Mouse (Mus musculus) WW6 (cell line): ENCODE data around the gene Pbx3.

Source experiments
- DNase-seq: peaks from one replicate; pipeline ENCODE4 v3.0.0-alpha.2; 2013; ENCODE audit warnings: low read depth, low spot score

The Pbx3 gene

DNA sequence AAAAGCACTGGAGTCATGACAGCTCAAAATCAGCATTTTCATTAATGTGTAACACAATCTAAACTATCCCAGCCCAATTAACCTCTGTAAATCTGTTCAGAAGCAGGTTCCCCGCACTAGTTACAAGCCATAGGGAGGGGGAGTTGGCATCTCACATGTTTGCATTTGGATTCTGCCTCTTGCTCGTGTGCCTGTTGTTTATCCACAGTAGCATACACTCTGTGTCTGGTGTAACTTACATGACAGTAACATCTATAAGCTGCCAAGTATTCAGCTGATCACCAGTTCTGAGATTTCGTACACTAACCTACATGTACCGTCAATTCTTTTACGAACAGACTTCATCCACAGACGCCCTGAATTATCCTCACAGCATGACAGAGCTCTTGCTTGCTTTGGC is 147.5 kb downstream of the Pbx3 start:
- no peak for DNase-seq

DNA sequence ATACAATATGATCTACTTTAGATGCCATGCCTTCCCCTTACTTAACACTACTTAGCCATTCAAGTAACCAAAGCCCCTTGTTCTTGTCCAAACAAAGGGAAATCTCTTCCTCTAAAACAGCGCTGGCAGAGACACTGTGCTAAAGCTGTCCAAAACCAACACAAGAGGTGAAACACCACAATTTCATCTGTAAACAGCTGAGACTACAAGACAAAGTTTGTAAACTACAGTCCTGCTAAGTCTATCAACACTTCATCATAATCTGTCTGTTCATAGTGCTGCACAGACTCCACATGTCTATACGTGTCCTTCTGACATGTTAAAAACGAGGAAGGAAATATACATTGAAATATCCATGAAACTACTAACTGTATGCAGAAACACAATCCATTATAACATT is 151.5 kb downstream of the Pbx3 start:
- DNase-seq, result no peak

GRCm38 (mm10) chr2:34219150-34219549 is 153.8 kb downstream of the Pbx3 start:
- DNase-seq, result no peak

DNA sequence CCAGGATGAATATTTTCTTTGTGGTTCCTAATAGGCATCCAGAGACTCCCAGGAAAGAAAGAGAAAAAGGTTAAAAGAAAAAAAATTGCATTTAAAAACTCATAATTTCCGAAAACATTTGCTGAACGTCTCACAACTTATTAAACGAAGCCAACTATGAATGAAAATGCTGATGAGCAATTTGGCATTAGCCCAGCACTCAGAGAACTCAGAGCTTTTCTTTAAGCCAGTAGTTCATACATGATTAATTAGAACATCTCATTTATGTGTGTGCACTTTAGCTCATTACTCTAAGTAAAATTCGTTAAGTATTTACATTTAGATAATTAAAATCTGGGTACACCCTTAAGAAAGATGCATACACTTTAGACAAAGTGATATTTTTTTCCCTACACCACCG is 155.3 kb downstream of the Pbx3 start:
- DNase-seq, result no peak

DNA sequence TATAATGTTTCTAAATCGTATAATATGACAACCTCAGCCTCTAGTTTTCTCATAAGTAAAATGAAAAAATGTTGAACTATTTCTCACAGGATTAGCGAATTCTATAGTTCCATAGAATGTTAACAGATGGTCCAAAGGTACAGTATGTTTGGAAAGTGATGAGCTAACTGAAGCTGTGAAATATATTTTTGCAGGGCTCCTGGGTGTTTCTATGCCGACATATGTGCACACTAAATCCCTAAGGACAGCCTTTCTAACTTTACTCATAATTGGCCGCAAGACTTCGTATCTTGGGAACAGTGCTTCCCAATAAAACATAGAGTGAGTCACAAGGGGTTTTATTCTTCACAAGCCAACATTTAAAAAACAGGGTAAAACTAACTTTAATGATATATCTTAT is 157.4 kb downstream of the Pbx3 start:
- DNase-seq, result no peak

GRCm38 (mm10) chr2:34212418-34212817 is 160.5 kb downstream of the Pbx3 start:
- no peak for DNase-seq

GRCm38 (mm10) chr2:34204797-34205196 is 168.1 kb downstream of the Pbx3 start:
- no peak for DNase-seq

GRCm38 (mm10) chr2:34204325-34204724 is 168.6 kb downstream of the Pbx3 start:
- DNase-seq, result no peak

DNA sequence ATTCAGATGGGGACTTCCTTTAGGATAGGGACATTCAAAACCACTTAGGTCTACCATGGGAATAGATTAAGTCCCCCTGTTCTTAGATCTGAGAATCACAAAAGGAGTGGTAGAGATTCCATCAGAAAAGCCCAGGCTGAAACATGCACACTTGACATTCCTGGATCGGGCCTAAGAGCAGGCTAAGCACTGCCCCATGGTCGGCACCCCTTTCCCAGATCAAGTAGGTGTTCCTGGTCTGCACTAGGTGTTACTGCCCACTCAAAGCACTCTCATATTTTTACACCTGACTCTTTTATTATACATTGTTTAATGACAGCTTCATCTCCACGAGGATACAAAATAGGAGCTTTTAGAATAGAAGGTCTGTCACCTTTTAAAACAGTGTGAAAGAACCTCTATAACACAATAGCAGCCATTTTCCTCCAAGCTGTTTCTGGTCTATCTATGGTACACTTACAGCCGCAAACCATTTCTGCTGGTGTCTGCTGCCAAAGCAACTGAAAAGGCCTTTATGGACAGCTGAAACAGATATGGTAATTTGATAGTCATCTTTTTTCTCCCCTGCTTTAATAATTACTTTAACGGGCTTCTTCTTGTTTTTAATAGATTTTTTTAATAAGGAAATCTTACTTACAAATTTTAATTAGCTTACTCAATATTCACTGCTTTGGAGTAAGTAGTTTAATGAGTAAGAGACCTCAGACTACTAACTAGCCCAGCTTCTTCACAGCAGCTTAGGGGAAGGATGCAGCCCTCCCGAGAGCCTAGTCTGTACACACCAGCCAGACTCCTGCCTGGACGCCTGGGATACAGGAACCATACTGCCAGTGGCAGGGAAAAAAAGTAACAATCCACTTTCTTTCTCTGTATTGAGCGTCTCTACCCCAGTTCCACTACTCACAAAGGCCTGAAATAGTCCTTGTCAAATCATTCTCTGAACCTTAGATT is 178.8 kb downstream of the Pbx3 start:
- no peak for DNase-seq

DNA sequence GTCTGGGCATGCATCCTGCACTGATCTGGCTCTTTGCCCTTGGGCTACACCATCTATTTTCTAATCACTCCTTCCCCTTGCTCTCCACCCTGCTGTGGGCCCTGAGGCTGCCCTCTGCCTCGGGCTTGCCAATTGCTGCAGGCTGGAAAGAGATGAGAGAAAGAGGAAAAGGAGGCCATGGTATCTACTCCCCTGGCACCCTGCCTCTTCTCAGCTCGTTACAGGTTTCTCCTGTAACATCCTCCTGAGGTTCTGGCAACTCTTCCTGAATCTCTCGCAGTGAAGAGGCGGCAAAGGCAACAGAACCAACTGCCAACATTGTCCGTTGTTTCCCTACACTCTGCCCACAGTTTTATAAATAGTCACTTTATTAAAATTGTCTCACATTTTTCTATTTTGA is 179.7 kb downstream of the Pbx3 start:
- DNase-seq, result no peak

DNA sequence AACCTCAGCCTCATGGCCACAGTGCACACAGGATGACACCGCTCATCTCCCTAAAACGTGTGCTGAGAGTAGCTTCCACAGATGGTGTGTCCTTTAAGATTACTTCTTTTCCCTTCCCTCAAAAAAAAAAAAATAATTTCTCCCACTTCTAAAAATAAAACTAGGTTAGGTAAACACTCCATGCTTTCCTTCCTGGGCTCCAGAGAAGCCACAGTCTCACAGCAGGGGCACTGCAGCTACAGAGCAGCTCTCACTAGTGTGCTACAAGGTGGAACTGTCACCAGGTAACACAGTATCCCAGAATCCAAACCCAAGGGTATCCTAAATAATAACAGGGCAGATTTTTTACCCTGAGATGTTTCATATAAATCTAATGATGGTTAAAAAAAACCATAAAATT is 185.6 kb downstream of the Pbx3 start:
- DNase-seq, result no peak

- DNase-seq, result no peak
Observed at GRCm38 (mm10) chr2:34181600-34181999, 191.3 kb downstream of the Pbx3 start.

DNA sequence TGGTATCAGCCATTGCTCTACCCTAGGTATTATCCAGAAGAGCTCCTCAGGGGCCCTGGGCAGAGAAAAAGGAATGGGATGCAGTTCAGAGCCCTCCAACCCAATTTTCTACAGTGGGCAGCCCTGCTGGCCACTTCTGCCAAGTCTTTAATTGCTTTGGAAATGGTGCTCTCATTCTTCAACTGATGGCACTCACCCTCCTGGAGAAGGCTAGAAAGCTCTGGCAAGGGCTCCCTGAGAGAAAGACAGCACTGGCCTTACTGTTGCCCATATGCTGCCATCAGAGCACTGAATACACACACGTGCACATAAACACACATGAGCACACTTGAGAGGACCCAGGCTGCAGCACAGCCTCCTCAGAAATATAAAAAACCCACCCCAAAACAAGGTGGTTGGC is 193.6 kb downstream of the Pbx3 start:
- DNase-seq, result no peak

GRCm38 (mm10) chr2:34178653-34179052 is 194.3 kb downstream of the Pbx3 start:
- no peak for DNase-seq

DNA sequence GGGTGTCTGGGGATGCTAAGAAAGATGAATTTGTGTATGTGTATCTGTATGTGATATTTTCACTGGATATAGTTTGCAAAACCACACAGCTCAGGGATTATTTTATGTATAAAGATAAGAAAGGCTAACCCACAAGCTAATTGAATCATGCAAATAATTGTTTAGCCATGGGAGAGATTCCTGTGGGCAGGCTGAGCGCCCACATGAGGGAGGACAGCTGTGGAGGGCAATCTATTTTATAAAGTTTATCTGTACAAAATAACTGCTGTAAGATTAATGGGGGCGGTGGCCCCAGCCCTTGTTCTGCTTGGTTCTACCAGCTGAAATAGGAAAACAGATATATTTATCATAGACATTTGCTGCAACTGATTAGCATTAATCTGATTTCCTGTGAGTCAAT is 202.5 kb downstream of the Pbx3 start:
- DNase-seq, result no peak

GRCm38 (mm10) chr2:34169626-34170025 is 203.3 kb downstream of the Pbx3 start:
- DNase-seq, result no peak

GRCm38 (mm10) chr2:34168191-34168590 is 204.8 kb downstream of the Pbx3 start:
- no peak for DNase-seq

- DNase-seq, result no peak
Observed at GRCm38 (mm10) chr2:34162484-34162883, 210.5 kb downstream of the Pbx3 start.

DNA sequence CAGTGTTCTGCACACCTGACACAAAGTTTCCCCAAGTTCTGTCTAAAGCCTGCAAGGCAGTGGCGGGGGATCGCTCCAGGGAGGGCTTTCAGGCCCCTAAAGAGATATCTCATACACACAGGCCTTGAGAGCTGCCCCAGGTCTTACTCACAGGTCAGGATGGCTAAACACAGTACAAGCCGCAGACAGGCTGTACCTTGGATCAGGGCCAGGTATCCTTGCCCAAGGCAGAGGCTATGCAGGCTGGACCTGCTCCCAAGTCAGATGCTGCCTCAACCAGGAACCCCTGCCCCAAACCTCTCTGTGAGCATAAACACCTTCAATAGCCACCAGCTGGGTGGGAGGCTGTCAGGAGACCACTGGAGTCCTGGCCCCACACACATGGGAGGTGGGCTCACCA is 215.2 kb downstream of the Pbx3 start:
- DNase-seq, result no peak

DNA sequence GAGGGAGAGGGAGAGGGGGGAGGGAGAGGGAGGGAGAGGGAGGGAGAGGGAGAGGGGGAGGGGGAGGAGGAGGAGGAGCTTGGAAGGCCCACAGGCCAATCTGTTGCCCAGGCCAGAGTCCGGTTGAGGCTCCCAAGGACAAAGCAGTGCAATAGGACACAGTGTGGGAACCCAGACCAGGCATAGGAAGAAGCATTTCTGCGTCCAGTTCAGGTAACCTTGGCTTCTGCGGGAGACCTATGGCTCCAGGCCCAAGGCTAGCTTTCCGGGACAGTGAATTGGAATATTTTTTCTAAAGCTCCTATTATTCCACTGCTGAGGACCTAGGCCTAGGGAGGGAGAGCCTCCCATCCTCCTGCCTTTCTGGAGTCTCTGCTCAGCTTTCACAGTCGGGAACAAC is 218.1 kb downstream of the Pbx3 start:
- no peak for DNase-seq

GRCm38 (mm10) chr2:34153336-34153735 is 219.6 kb downstream of the Pbx3 start:
- no peak for DNase-seq

GRCm38 (mm10) chr2:34150560-34150959 is 222.4 kb downstream of the Pbx3 start:
- DNase-seq, result no peak

GRCm38 (mm10) chr2:34148214-34148613 is 224.7 kb downstream of the Pbx3 start:
- DNase-seq, result no peak

- DNase-seq, result no peak
Observed at GRCm38 (mm10) chr2:34147476-34147875, 225.5 kb downstream of the Pbx3 start.
